Mouse (Mus musculus) brown adipose tissue, adult 24 weeks (tissue): Measurements from ENCODE around the gene AC161166.1. TPM values are rescaled to one million over a fixed set of nuclear protein-coding genes. Genes with fewer than 3 reads are reported as not detected.
"Not testable (repeated sequence)": the region's sequence is repeated elsewhere in the genome, so short reads cannot be mapped to it uniquely, and the experiment has no call there.

ENCODE experiments used
- H3K27ac ChIP-seq: fragments of 200-500 bp; replicated peaks from 2 replicates; pipeline ENCODE4 v1.5.1; 2012; ENCODE audit warnings: low read depth, mild to moderate bottlenecking, low read length
- H3K4me1 ChIP-seq: fragments of 200-500 bp; 2 replicates; pipeline ENCODE4 v1.6.1; 2012; ENCODE audit warnings: low read length, mixed read lengths; ENCODE audit not compliant: control insufficient read depth, insufficient read depth, insufficient read length
- H3K4me3 ChIP-seq: fragments of 200-500 bp; 2 replicates; pipeline ENCODE4 v1.5.1; 2012; ENCODE audit warnings: low read depth, mild to moderate bottlenecking, low read length, moderate library complexity; ENCODE audit not compliant: insufficient read depth
- polyA plus RNA-seq: library from polyadenylated mRNA; stranded (reverse); fragments of >200 nt; gene quantifications from 2 replicates; pipeline ENCODE4 v1.2.4, GENCODE M21; 2012; ENCODE audit not compliant: missing spikeins, insufficient read depth, insufficient read length

Gene AC161166.1
- polyA plus RNA-seq, 1 experiment: not detected

GRCm38 (mm10) chr7:24483291-24483690, 29.0 kb downstream of the AC161166.1 start:
- H3K27ac ChIP-seq, H3K4me1 ChIP-seq, H3K4me3 ChIP-seq: not testable (repeated sequence)

DNA sequence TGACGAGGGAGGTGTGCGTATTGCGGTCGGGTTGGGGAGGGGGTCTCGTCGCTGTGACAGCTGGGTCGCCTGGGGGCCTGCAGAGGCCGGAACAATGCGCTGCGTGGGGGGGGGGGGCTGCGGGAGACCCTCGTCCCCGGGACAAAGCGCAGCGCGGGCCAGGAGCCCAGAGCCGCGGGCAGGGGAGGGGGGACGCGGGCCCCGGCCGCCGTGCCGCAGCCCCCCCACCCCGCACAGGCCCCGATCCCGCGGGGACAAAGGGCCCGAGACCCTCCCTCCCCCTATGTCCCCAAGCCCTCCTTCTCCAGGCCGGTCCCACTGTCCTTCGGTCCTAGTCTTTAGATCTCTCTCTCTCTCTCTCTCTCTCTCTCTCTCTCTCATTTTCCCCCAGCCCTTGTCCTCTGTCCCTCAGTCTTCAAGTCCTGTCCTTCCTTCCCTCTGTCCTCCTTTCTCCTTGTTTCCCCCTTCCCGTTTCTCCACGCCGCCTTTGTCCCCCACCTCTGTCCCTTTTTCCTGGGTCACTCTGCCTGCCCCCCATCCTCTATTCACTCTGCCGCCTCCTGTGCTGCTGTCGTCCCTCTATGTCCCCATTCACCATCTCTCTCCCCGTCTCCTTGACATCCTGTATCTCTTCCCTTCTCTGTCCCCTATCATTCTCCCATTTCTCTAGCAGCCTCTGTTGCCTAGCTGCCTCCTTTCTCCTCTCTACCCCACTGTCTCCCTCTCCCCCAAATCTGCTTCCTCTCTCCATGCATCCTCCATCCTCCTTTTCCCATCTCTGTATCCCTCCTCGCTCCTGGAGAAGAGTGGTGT, 29.8 kb downstream of the AC161166.1 start:
- H3K4me3 ChIP-seq: 0 out of 2 replicates have a peak overlapping the region, but pooled peaks have one; percentile 12
- H3K4me1 ChIP-seq: peaks cover 3% of the 10 kb centered on the region; the same call in 1 of the 2 replicates
- H3K27ac ChIP-seq: no peak overlapping the region

DNA sequence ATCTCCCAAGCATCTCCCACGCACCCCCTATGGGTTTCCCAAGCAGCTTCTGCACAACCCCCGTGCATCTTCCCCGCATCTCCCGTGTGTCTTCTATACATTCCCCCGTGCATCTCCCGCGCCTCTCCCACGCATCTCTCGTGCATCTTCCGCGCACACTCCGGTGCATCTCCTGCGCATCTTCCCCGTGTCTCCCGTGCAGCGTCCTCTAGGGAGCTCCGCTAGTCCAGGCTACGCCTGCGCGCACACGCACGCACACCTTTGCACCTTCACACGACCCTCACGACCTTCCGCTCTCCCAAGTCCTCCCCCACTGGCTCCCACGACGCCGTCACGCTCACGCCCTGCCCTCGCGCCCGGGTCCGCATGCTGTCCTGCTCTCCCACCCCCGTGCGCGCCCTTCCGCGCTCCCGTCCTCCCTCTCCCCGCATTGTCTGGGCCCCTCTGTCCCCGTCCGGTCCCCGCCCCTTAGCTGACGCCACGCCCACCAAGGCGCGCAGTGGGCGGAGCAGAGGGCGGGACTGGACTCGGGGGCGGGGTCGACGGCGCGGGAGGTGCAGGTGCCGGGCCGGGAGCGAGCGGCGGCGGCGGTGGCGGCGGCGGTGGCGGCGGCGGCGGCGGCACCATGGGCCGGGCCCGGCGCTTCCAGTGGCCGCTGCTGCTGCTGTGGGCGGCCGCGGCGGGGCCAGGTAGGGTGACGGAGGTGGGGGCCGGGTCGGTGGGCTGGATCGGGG, 30.6 kb downstream of the AC161166.1 start, which contains the start of gene Cadm4:
Gene Cadm4, plus strand, starts transcription at position 550 of the 734 bp plus-strand sequence.
- H3K4me3 ChIP-seq: peak within 1 kb of the TSS; percentile 66
- no peak within 1 kb of the TSS for H3K27ac ChIP-seq
- peaks cover 3% of the 10 kb centered on the region; the same call in 1 of the 2 replicates for H3K4me1 ChIP-seq

GRCm38 (mm10) chr7:24480986-24481473, 31.2 kb downstream of the AC161166.1 start:
- H3K4me3 ChIP-seq: peak overlapping the region; percentile 66
- H3K27ac ChIP-seq: no peak overlapping the region
- H3K4me1 ChIP-seq: peaks cover 3% of the 10 kb centered on the region; the same call in 1 of the 2 replicates

GRCm38 (mm10) chr7:24480121-24480941, 31.9 kb downstream of the AC161166.1 start:
- Histone ChIP-seq H3K4me1 (peaks cover 3% of the 10 kb centered on the region; the same call in 1 of the 2 replicates), H3K4me3 (no peak overlapping the region), H3K27ac (no peak overlapping the region)

DNA sequence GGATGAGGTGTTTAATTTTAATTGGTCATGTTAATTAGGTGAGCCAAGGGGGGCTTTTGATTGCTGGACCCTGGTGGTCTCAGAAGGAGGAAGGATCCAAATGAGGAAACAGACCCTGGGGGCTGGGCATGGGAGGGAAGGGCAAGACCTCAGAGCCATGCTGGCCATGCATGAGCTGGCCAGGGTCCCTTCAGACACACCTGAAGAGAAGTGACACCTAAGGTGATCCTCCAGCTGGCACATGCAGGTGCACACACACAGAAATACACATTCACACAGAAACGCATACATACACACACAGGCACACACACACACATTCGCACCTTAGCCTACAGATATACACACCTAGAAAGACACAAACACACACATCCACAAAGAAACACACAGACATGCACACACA, 32.6 kb downstream of the AC161166.1 start:
- no peak overlapping the region for H3K27ac ChIP-seq
- H3K4me1 ChIP-seq: peaks cover 3% of the 10 kb centered on the region; the same call in 1 of the 2 replicates
- no peak overlapping the region for H3K4me3 ChIP-seq

DNA sequence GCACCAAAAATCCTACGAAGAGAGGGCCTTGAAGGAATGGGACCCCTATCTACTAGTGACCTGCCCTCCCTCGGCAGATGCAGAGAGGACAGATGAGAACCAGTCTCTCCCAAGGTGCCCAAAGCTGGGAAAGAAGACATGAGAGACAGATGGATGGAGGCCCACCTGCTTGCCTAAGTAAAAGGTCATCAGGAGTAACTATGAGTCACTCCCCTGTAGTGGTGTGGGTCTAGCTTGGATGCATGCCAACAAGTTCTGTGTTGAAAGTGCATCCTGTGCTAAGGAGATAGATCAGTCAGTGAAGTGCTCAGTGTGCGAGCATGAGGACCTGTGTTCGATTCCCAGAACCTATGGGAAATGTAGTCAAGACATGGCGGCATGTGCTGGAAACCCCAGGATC, 33.3 kb downstream of the AC161166.1 start:
- Histone ChIP-seq H3K27ac (no peak overlapping the region), H3K4me1 (peaks cover 3% of the 10 kb centered on the region; the same call in 1 of the 2 replicates), H3K4me3 (no peak overlapping the region)

- Histone ChIP-seq H3K4me3 (no peak overlapping the region), H3K27ac (no peak overlapping the region), H3K4me1 (peaks cover 3% of the 10 kb centered on the region; the same call in 1 of the 2 replicates)
These were observed 35.4 kb downstream of the AC161166.1 start for GRCm38 (mm10) chr7:24476856-24477255.

- H3K4me1 ChIP-seq: peaks cover under 1% of the 10 kb centered on the region; the same call in 1 of the 2 replicates
- H3K4me3 ChIP-seq: no peak overlapping the region
- H3K27ac ChIP-seq: no peak overlapping the region
These were observed 35.9 kb downstream of the AC161166.1 start for GRCm38 (mm10) chr7:24476338-24476737.

GRCm38 (mm10) chr7:24474811-24475506, 37.3 kb downstream of the AC161166.1 start:
- H3K4me1 ChIP-seq: no peaks in the 10 kb centered on the region
- no peak overlapping the region for H3K4me3 ChIP-seq
- H3K27ac ChIP-seq: no peak overlapping the region

- H3K27ac ChIP-seq: no peak overlapping the region
- no peaks in the 10 kb centered on the region for H3K4me1 ChIP-seq
- H3K4me3 ChIP-seq: no peak overlapping the region
These were observed 38.2 kb downstream of the AC161166.1 start for GRCm38 (mm10) chr7:24473913-24474529.

- Histone ChIP-seq H3K4me3 (no peak overlapping the region), H3K4me1 (no peaks in the 10 kb centered on the region), H3K27ac (no peak overlapping the region)
These were observed 39.3 kb downstream of the AC161166.1 start for GRCm38 (mm10) chr7:24472937-24473336.

- no peak overlapping the region for H3K4me3 ChIP-seq
- no peak overlapping the region for H3K27ac ChIP-seq
- no peaks in the 10 kb centered on the region for H3K4me1 ChIP-seq
These were observed 39.8 kb downstream of the AC161166.1 start for GRCm38 (mm10) chr7:24472442-24472841.

- no peak overlapping the region for H3K4me3 ChIP-seq
- H3K4me1 ChIP-seq: no peaks in the 10 kb centered on the region
- H3K27ac ChIP-seq: no peak overlapping the region
These were observed 41.9 kb downstream of the AC161166.1 start for GRCm38 (mm10) chr7:24470356-24470755.
